Mouse (Mus musculus): Measurements from ENCODE around the gene Sqor. TPM values are rescaled to one million over a fixed set of nuclear protein-coding genes. Genes with fewer than 3 reads are reported as not detected.
A peak's percentile ranks its signal among the peaks of the same experiment; 100 is the strongest.

Sqor gene
- polyA plus RNA-seq, 1 experiment from 2014 or later, result 5.6 TPM

DNA sequence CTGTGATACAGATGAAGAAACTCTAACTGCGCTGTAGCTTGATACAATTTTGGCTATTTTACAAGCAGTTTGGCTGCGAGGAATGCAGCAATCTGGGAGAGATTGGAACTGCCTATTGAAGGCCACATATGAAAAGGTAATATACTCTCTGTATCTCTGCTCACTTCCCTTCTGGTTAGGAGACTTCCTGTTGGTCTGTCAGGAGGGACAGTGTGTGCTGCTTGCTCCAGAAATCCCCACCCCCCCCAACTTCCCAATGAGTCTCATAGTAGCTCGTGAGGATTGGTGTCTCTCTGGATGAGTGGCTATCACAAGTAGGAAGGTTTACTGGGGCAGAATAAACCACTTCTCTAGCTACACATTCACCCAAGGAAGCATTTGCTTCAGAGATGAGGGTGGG lies 2.0 kb upstream of the Sqor start:
- H3K4me3 ChIP-seq, result no peak overlapping the region
- H3K4me2 ChIP-seq, result no peak overlapping the region
- H3K27ac ChIP-seq, result no peak overlapping the region
- WGBS, result 75% methylated on average over 3 of the region's 3 CpGs
- no peaks in the 10 kb centered on the region for H3K9me3 ChIP-seq (replicated peaks)
- peaks cover 8% of the 10 kb centered on the region; the same call in 1 of the 2 replicates for H3K4me1 ChIP-seq
- H3K9ac ChIP-seq, result no peak overlapping the region
- peaks cover 40% of the 10 kb centered on the region for H3K27me3 ChIP-seq
- ATAC-seq, result no peak
- H3K36me3 ChIP-seq (ENCODE audit: poor library complexity, severe bottlenecking), result no peaks in the 10 kb centered on the region

DNA sequence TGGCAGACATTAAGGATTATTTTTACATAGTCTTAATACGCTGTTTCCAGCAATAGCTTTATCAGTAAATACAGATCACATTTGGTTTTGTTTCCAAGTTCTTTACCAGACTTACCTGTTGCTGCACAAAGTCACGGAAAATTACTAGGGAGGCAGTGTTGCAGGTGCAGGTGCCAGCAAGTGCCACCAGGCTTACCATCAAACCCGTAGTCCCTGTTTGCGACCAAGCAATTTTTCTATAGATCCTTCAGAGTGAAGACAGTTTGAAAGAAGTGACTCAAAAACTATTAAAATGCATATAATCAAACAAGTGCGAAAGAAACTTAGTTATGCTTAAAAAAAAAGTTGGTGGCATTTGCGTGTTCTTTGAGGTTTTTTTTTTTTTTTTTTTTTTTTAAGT lies 511 bp upstream of the Sqor start:
- Histone ChIP-seq H3K4me1 (peaks cover 8% of the 10 kb centered on the region; the same call in 1 of the 2 replicates), H3K4me2 (no peak overlapping the region; the same call in 1 of the 2 replicates)
- 48% methylated on average over 6 of the region's 6 CpGs for WGBS

DNA sequence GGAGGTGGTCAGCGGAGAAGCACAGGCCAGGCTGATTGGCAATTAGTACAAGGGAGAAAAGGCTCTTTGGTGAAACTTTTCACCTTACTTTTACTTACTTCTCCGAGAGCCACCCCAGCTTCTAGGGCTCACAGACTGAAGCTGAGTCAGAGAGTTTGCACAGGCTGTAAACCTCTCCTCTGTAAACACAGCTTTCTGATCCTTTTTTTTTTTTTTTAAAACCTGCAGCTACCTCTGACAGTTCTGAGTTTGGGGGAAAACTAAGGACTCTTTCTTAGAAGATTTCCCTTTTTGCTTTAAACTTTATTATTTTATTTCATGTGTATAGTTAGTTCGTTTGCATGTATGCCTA lies 733 bp downstream of the Sqor start:
- Histone ChIP-seq H3K9ac (no peak overlapping the region), H3K4me2 (peak overlapping the region; percentile 80), H3K36me3 (ENCODE audit: poor library complexity, severe bottlenecking) (no peaks in the 10 kb centered on the region), H3K9me3 (replicated peaks) (no peaks in the 10 kb centered on the region), H3K4me3 (peak overlapping the region; percentile 40; the same call in 1 of the 2 replicates), H3K4me1 (peaks cover 8% of the 10 kb centered on the region; the same call in 1 of the 2 replicates), H3K27ac (no peak overlapping the region), H3K27me3 (peaks cover 40% of the 10 kb centered on the region)
- no peak for ATAC-seq
- 30% methylated on average over 3 of the region's 3 CpGs for WGBS

More for the DNA sequence above, 511 bp upstream of the Sqor start:
- peaks cover 40% of the 10 kb centered on the region for H3K27me3 ChIP-seq
- no peaks in the 10 kb centered on the region for H3K36me3 ChIP-seq (ENCODE audit: poor library complexity, severe bottlenecking)
- H3K9me3 ChIP-seq (replicated peaks), result no peaks in the 10 kb centered on the region
- ATAC-seq, result no peak
- H3K27ac ChIP-seq, result no peak overlapping the region
- no peak overlapping the region for H3K4me3 ChIP-seq
- no peak overlapping the region for H3K9ac ChIP-seq

- Histone ChIP-seq H3K27me3 (peaks cover 8% of the 10 kb centered on the region; the same call in 1 of the 2 replicates), H3K9ac (no peak overlapping the region), H3K4me2 (no peak overlapping the region), H3K36me3 (ENCODE audit: poor library complexity, severe bottlenecking) (no peaks in the 10 kb centered on the region), H3K4me3 (no peak overlapping the region), H3K4me1 (no peaks in the 10 kb centered on the region), H3K9me3 (replicated peaks) (no peaks in the 10 kb centered on the region), H3K27ac (no peak overlapping the region)
- no peak for ATAC-seq
- 78% methylated on average over 2 of the region's 2 CpGs for WGBS
Measured at GRCm38 (mm10) chr2:122771002-122771401, 6.0 kb downstream of the Sqor start.

- Histone ChIP-seq H3K36me3 (ENCODE audit: poor library complexity, severe bottlenecking) (no peaks in the 10 kb centered on the region), H3K9ac (no peak overlapping the region), H3K27me3 (no peaks in the 10 kb centered on the region), H3K4me2 (no peak overlapping the region), H3K4me1 (no peaks in the 10 kb centered on the region), H3K9me3 (replicated peaks) (no peaks in the 10 kb centered on the region), H3K4me3 (no peak overlapping the region), H3K27ac (no peak overlapping the region)
- WGBS, result 92% methylated on average over 1 of the region's 1 CpGs
- ATAC-seq, result no peak
Measured at GRCm38 (mm10) chr2:122772899-122773298, 7.9 kb downstream of the Sqor start.

- Histone ChIP-seq H3K4me2 (no peak overlapping the region), H3K4me3 (no peak overlapping the region), H3K9ac (no peak overlapping the region), H3K27ac (no peak overlapping the region), H3K9me3 (replicated peaks) (no peaks in the 10 kb centered on the region), H3K36me3 (ENCODE audit: poor library complexity, severe bottlenecking) (no peaks in the 10 kb centered on the region), H3K4me1 (no peaks in the 10 kb centered on the region), H3K27me3 (no peaks in the 10 kb centered on the region)
- 88% methylated on average over 1 of the region's 1 CpGs for WGBS
- no peak for ATAC-seq
Measured at GRCm38 (mm10) chr2:122775491-122775890, 10.5 kb downstream of the Sqor start.

GRCm38 (mm10) chr2:122776823-122777222 lies 11.8 kb downstream of the Sqor start:
- Histone ChIP-seq H3K9me3 (replicated peaks) (no peaks in the 10 kb centered on the region), H3K4me1 (no peaks in the 10 kb centered on the region), H3K27me3 (no peaks in the 10 kb centered on the region), H3K36me3 (ENCODE audit: poor library complexity, severe bottlenecking) (no peaks in the 10 kb centered on the region), H3K9ac (no peak overlapping the region), H3K4me3 (no peak overlapping the region), H3K4me2 (no peak overlapping the region), H3K27ac (no peak overlapping the region)
- no peak for ATAC-seq
- 90% methylated on average over 2 of the region's 2 CpGs for WGBS

- no peak overlapping the region for H3K4me3 ChIP-seq
- H3K9me3 ChIP-seq (replicated peaks), result no peaks in the 10 kb centered on the region
- H3K4me2 ChIP-seq, result no peak overlapping the region
- ATAC-seq, result no peak
- H3K27ac ChIP-seq, result no peak overlapping the region
- no peaks in the 10 kb centered on the region for H3K4me1 ChIP-seq
- H3K36me3 ChIP-seq (ENCODE audit: poor library complexity, severe bottlenecking), result no peaks in the 10 kb centered on the region
- H3K27me3 ChIP-seq, result no peaks in the 10 kb centered on the region
- 81% methylated on average over 5 of the region's 5 CpGs for WGBS
- H3K9ac ChIP-seq, result no peak overlapping the region
Measured at GRCm38 (mm10) chr2:122779967-122780366, 14.9 kb downstream of the Sqor start.

- H3K27me3 ChIP-seq, result no peaks in the 10 kb centered on the region
- ATAC-seq, result no peak
- H3K9ac ChIP-seq, result no peak overlapping the region
- no peaks in the 10 kb centered on the region for H3K4me1 ChIP-seq
- no peak overlapping the region for H3K4me2 ChIP-seq
- H3K36me3 ChIP-seq (ENCODE audit: poor library complexity, severe bottlenecking), result no peaks in the 10 kb centered on the region
- no peak overlapping the region for H3K4me3 ChIP-seq
- no peak overlapping the region for H3K27ac ChIP-seq
- WGBS, result 90% methylated on average over 3 of the region's 3 CpGs
- H3K9me3 ChIP-seq (replicated peaks), result no peaks in the 10 kb centered on the region
Measured at GRCm38 (mm10) chr2:122780447-122780846, 15.4 kb downstream of the Sqor start.

- no peaks in the 10 kb centered on the region for H3K36me3 ChIP-seq (ENCODE audit: poor library complexity, severe bottlenecking)
- WGBS, result 83% methylated on average over 8 of the region's 8 CpGs
- no peaks in the 10 kb centered on the region for H3K27me3 ChIP-seq
- H3K27ac ChIP-seq, result no peak overlapping the region
- H3K4me1 ChIP-seq, result no peaks in the 10 kb centered on the region
- H3K9ac ChIP-seq, result no peak overlapping the region
- no peak overlapping the region for H3K4me3 ChIP-seq
- H3K4me2 ChIP-seq, result no peak overlapping the region
- no peak for ATAC-seq
- no peaks in the 10 kb centered on the region for H3K9me3 ChIP-seq (replicated peaks)
Measured at GRCm38 (mm10) chr2:122781590-122782356, 16.7 kb downstream of the Sqor start.

- no peaks in the 10 kb centered on the region for H3K36me3 ChIP-seq (ENCODE audit: poor library complexity, severe bottlenecking)
- H3K27ac ChIP-seq, result no peak overlapping the region
- no peak overlapping the region for H3K9ac ChIP-seq
- 89% methylated on average over 2 of the region's 2 CpGs for WGBS
- H3K27me3 ChIP-seq, result no peaks in the 10 kb centered on the region
- no peak overlapping the region for H3K4me3 ChIP-seq
- H3K4me1 ChIP-seq, result no peaks in the 10 kb centered on the region
- no peak overlapping the region for H3K4me2 ChIP-seq
- no peak for ATAC-seq
- no peaks in the 10 kb centered on the region for H3K9me3 ChIP-seq (replicated peaks)
Measured at GRCm38 (mm10) chr2:122783730-122784129, 18.7 kb downstream of the Sqor start.

GRCm38 (mm10) chr2:122784701-122785100 lies 19.7 kb downstream of the Sqor start:
- Histone ChIP-seq H3K9ac (no peak overlapping the region), H3K4me2 (no peak overlapping the region), H3K27ac (no peak overlapping the region), H3K36me3 (ENCODE audit: poor library complexity, severe bottlenecking) (no peaks in the 10 kb centered on the region), H3K27me3 (no peaks in the 10 kb centered on the region), H3K4me3 (no peak overlapping the region), H3K9me3 (replicated peaks) (no peaks in the 10 kb centered on the region), H3K4me1 (no peaks in the 10 kb centered on the region)
- no peak for ATAC-seq
- WGBS, result 89% methylated on average over 3 of the region's 3 CpGs

GRCm38 (mm10) chr2:122786167-122786566 lies 21.1 kb downstream of the Sqor start:
- 91% methylated on average over 2 of the region's 2 CpGs for whole genome bisulfite sequencing
- Histone ChIP-seq H3K9me3 (replicated peaks) (no peaks in the 10 kb centered on the region), H3K4me1 (no peaks in the 10 kb centered on the region), H3K36me3 (ENCODE audit: poor library complexity, severe bottlenecking) (no peaks in the 10 kb centered on the region), H3K4me2 (no peak overlapping the region), H3K27me3 (no peaks in the 10 kb centered on the region), H3K27ac (no peak overlapping the region), H3K9ac (no peak overlapping the region), H3K4me3 (no peak overlapping the region)
- no peak for ATAC-seq

All from forebrain, embryonic 13.5 days (tissue).